19 mouse cellular contexts compared by ENCODE assay signal in genomic region chr7:49807093-49807682, GRCm38 (mm10).
"Had no signal": no experiment of that assay in that cellular context is flagged by ENCODE, and none has a peak within 500 bp of the region (broad histone marks: within the 10 kb centered on the region; RNA-seq: fewer than 3 reads in every experiment).

No protein-coding gene starts in this region.

- H3K9me3 ChIP-seq: liver, embryonic 15.5 days; lung, embryonic 15.5 days; midbrain, embryonic 13.5 days; midbrain, embryonic 15.5 days; neural tube, embryonic 12.5 days; stomach, embryonic 15.5 days had no signal

- DNase-seq: liver, postnatal 0 days; lung, adult 2 months; lung, postnatal 14 days; lung, postnatal 36 days; right cerebral cortex, postnatal 25 days; right cerebral cortex, postnatal 4 days; spleen, adult 18-20 months; thymus, adult 2 months; thymus, postnatal 25 days; thymus, postnatal 4 days had no signal

- H3K4me1 ChIP-seq: lung, embryonic 15.5 days; midbrain, embryonic 13.5 days; midbrain, embryonic 15.5 days; neural tube, embryonic 12.5 days; stomach, embryonic 15.5 days had no signal

- H3K27me3 ChIP-seq: liver, embryonic 15.5 days; lung, embryonic 15.5 days; midbrain, embryonic 13.5 days; midbrain, embryonic 15.5 days; neural tube, embryonic 12.5 days; stomach, embryonic 15.5 days had no signal

- H3K36me3 ChIP-seq: midbrain, embryonic 15.5 days; neural tube, embryonic 12.5 days had no signal

- H3K9ac ChIP-seq: liver, embryonic 15.5 days; liver, postnatal 0 days; lung, embryonic 15.5 days; midbrain, embryonic 13.5 days; midbrain, embryonic 15.5 days; neural tube, embryonic 12.5 days; stomach, embryonic 15.5 days had no signal

- ATAC-seq: liver, postnatal 0 days; lung, postnatal 0 days had no signal

- H3K4me3 ChIP-seq: liver, embryonic 15.5 days; lung, embryonic 15.5 days; midbrain, embryonic 13.5 days; midbrain, embryonic 15.5 days; neural tube, embryonic 12.5 days; stomach, embryonic 15.5 days had no signal

- H3K27ac ChIP-seq: liver, embryonic 15.5 days; lung, embryonic 15.5 days; macrophage; midbrain, embryonic 13.5 days; midbrain, embryonic 15.5 days; neural tube, embryonic 12.5 days; stomach, embryonic 15.5 days; stomach, postnatal 0 days had no signal
